Mouse (Mus musculus) natural killer cell, adult 2 months (primary cell): ENCODE data around the gene Adgrl3.

Experiments used
- DNase-seq, 2 experiments: peaks; one replicate each; pipeline ENCODE4 v3.0.0; 2022; ENCODE audit warnings: low spot score in 2 of 2

Adgrl3 gene

GRCm38 (mm10) chr5:81248724-81249123, 228.8 kb downstream of the Adgrl3 start:
- DNase-seq: no peak

GRCm38 (mm10) chr5:81256091-81256490, 236.2 kb downstream of the Adgrl3 start:
- DNase-seq: no peak

GRCm38 (mm10) chr5:81269689-81270088, 249.8 kb downstream of the Adgrl3 start:
- no peak for DNase-seq

GRCm38 (mm10) chr5:81275346-81276047, 255.6 kb downstream of the Adgrl3 start:
- DNase-seq: no peak

- no peak for DNase-seq
Measured at GRCm38 (mm10) chr5:81279246-81279645, 259.3 kb downstream of the Adgrl3 start.

GRCm38 (mm10) chr5:81285643-81286042, 265.7 kb downstream of the Adgrl3 start:
- no peak for DNase-seq

GRCm38 (mm10) chr5:81301874-81302273, 281.9 kb downstream of the Adgrl3 start:
- DNase-seq: no peak

- no peak for DNase-seq
Measured at GRCm38 (mm10) chr5:81317406-81318112, 297.6 kb downstream of the Adgrl3 start.

- no peak for DNase-seq
Measured at GRCm38 (mm10) chr5:81321276-81321934, 301.5 kb downstream of the Adgrl3 start.

- no peak for DNase-seq
Measured at GRCm38 (mm10) chr5:81322064-81322463, 302.1 kb downstream of the Adgrl3 start.

- DNase-seq: no peak
Measured at GRCm38 (mm10) chr5:81326916-81327315, 307.0 kb downstream of the Adgrl3 start.

GRCm38 (mm10) chr5:81327392-81327791, 307.5 kb downstream of the Adgrl3 start:
- DNase-seq: no peak

GRCm38 (mm10) chr5:81329571-81329971, 309.6 kb downstream of the Adgrl3 start:
- no peak for DNase-seq

- DNase-seq: no peak
Measured at GRCm38 (mm10) chr5:81344330-81344729, 324.4 kb downstream of the Adgrl3 start.

GRCm38 (mm10) chr5:81345096-81345435, 325.1 kb downstream of the Adgrl3 start:
- no peak for DNase-seq

- DNase-seq: no peak
Measured at GRCm38 (mm10) chr5:81345436-81346131, 325.6 kb downstream of the Adgrl3 start.

GRCm38 (mm10) chr5:81347571-81347970, 327.6 kb downstream of the Adgrl3 start:
- DNase-seq: no peak

GRCm38 (mm10) chr5:81359560-81359959, 339.6 kb downstream of the Adgrl3 start:
- DNase-seq: no peak

- no peak for DNase-seq
Measured at GRCm38 (mm10) chr5:81364198-81364643, 344.3 kb downstream of the Adgrl3 start.

GRCm38 (mm10) chr5:81365250-81365649, 345.3 kb downstream of the Adgrl3 start:
- DNase-seq: no peak

GRCm38 (mm10) chr5:81370126-81370850, 350.4 kb downstream of the Adgrl3 start:
- no peak for DNase-seq

GRCm38 (mm10) chr5:81375992-81376391, 356.1 kb downstream of the Adgrl3 start:
- DNase-seq: no peak
